Mouse (Mus musculus): ENCODE data around the gene Dera.
"Not testable (repeated sequence)": the region's sequence is repeated elsewhere in the genome, so short reads cannot be mapped to it uniquely, and the experiment has no call there.

Dera gene

DNA sequence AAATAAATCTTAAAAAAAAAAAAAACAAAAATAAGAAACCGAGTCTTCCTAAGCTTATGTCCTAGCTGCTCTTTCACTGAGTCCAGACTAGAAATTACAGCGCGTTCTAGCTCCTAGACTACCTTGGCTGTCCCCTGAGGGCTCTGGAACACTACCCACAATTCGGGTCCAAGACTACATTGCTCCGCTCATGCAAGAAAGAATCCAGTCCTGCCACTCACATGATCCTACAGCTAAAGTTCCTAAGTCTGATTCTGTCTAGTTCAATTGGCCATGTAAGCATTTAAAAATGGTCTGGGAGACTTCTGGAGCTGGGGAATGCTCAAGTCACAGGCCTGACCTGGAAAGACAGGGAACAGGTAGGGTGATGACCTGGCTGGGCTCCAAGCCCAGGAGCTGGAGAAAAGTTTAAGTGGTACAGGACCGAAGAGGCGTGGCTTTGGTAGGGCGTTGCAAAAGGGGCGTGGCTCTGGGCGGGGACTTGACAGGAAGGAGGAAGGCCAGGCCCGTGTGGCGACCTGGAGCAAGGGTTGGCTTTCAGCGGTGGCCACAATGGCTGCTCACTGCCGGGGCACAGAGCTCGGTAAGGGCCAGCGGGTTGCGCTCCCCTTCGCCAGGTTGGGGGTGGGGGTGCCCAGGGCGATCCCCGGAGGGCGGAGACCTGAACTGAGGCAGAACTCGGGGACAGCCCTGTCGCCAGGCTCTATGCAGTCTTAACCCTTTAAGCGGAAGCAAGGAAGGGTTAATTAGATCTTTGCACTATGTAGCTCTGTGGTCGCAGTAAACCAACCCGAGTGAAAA lies at the start of gene Dera:
TSS of gene Dera (plus strand) at position 491 of the 801 bp plus-strand sequence.
- DNase-seq (ENCODE audit: low spot score): peak; percentile 66

DNA sequence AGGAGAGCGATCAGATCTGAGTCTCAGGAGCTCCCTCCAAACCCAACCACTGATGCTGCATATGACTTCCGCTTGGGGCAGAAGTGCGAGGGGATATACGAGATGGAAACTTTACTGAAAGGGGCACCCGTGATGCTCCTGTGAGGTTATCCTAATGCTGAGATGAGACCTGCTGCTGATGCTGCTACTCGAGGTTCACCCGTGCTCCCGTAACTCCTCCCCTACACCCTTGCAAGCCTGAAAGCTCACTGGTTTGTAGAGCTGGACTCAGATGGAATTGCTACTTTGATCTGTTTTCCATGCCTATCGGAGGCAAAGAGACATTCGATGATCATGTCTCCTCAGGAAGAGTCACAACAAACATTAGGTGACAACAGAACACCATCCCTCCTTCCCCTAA lies 48.1 kb upstream of the Dera start:
- DNase-seq (ENCODE audit: low spot score): no peak

DNA sequence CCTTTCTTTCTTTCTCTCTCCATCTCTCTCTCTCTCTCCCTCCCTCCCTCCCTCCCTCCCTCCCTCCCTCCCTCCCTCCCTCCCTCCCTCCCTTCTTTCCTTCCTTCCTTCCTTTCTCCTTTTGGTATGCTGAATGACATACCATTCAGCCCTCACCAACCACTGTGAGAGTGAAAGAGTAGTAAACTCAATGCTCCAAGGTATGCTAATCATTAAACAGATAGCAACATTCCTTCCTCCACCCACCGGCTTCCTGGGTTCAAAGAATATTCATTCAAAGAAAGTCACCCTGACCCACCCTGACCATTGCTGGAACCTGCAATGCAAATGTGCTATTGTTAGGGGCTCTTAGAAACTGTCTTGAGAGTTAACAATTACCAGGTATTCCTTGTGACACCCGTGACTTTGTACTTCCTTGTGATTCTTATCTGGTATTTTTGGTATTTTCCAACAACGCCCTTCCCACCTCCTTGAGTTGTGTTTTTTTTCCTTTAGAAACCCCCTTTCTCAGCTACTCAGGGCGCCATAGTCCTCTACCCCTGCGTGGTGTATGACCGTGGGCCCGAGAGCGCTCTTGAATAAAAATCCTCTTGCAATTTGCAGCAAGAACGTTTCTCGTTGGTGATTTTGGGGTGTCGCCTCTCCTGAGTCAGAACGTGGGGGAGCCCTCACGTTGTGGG lies 45.5 kb upstream of the Dera start:
- not testable (repeated sequence) for DNase-seq (ENCODE audit: low spot score)

DNA sequence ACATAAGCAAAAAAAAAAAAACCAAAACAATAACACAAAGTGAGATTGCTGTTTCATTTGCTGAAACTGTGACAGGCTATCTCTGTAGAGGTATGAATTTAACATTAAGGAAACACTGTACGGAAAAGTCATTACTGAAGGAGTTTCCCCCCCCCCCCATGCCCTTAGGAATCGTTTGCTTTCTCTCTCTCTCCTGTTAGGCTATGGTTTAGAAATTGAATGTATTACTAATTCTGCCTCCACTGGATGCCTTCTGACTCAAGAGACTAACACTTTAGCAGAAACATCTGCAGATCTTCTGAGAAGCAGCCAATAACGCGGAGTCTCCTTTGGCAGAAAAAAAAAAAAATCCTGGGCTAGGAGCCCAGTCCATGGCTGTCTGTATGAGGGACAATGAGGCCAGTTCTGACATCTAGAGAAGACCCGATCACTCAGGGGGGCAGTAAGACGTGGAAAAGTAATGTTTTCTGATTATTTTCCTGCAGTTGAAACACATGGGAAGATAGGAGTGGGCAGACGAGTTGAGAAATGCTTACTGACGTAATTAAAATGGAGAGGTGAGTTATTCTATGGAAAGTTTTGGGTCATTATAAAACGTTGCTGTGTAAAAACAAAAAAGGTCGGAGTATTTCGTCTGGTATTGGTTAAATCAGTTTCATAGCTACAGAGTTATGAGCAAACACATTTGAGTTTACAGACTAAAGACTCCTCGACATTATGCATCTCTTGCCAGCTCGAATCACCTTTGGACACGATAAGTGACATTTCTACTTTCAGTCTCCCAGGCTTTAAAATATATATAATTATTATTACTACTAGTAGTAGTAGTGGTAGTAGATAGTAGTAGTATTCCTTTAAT lies 43.9 kb upstream of the Dera start:
- DNase-seq (ENCODE audit: low spot score): no peak

DNA sequence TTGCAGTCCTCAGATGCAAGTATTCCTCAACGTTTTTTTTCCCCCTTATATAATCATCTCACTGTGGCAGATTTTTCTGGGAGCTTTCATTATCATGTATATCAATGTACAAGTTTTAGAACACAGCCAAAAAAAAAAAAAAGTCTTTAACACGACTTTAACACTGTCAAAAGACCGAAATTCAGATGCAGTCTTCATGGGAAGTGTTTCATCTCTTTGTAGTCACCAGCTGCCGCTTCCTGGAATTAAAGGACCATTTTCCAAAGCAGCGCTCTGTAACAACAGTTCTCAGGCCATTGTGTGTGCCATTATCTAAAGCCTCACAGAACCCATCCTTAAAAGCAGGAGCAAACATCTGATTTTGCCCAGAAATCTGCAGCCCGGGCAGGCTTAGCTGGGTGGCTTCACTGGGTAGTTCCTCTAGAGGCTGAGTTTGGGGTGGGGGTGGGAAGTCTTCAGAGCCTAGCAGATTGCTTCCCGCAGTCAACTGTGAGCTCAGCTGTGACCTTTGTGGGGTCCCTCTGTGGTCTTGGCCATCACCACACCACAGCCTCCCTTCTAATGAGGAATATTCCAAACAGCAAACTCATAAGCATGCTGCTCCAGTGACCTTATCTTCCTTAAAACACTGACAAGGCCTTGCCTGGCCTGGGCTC lies 41.6 kb upstream of the Dera start:
- no peak for DNase-seq (ENCODE audit: low spot score)

DNA sequence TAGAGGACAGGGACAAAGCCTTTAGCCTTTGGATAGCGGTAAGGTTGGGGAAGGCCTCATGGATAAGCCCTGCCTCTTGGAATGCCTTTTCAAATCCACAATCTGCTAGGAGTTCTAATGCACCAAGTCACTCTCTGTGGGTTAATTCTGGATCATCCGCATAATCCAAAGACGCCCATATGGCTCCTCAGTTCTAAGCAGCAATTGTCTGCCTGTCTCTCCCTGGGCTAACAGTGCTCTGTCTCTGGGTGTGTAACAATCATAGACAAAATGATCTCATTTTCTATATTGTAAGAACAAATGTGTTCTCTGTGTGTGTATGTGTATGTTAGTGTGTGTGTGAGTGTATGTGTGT lies 41.1 kb upstream of the Dera start:
- no peak for DNase-seq (ENCODE audit: low spot score)

DNA sequence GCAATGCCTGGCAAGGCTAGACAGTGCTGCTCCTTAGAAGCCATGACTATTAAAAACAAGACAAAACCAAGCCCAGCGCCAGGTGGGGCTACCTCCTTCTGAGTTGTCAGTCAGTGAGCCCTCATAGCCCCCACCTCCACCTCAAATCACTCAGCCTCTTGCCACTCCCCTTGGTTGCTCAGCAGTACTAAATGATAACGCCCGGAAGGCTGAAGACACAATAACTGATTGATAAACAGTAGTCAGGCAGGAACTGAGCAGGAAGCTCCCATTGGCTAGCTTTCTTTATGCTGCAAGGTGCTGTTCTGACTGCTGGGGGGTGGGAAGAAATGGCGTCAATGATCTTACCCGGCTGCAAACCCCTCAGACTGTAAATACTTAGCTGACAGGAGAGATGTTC lies 37.5 kb upstream of the Dera start:
- DNase-seq (ENCODE audit: low spot score): no peak

DNA sequence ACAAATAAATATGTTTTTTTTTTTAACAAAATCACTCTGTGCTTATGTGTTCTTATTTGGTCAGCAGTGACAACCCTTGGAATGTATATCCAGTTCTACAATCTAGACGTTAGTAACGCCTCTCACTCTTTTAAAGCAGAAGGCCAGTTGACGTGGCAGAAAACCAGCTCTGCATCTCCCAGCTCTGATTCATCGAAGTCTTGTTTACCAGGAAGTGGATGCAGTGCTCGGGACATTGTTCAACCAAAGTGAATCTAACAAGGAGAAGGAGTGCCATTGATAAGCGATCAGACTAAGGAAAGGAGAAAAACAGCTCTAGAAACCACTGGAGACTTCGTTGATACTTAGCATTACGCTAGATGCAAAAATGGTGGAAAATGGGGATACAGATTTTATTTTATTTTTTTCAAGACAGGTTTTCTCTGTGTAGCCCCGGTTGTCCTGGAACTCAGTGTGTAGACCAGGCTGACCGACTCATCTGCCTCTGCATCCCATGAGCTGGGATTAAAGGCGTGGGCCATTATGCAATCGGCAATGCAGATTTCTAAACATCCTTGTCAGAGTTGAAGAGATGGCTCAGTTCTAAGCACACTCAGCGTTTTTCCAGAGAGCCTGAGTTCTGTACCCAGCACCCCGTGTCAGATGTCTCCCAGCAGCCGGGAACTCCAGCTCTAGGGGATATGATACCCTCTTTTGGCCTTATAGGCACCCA lies 32.0 kb upstream of the Dera start:
- no peak for DNase-seq (ENCODE audit: low spot score)

DNA sequence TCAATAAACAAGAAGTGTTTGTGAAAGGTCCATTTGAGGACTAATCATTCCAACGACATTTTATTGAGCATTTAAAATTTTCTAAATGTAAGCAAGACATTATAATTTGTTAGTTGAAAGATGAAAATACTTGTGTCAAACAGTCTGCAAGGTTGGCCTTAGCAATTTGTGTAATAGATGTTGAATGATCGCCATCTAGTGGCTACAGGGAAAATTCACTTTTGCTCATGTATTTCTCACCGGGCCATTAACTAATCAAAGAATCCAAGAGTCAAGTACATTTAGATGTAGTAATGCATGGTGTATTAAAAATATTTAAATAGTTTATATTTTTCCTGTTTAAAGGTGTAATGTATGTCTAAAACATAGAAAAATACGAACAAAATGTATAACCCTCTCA lies 30.4 kb upstream of the Dera start:
- DNase-seq (ENCODE audit: low spot score): peak; percentile 72

DNA sequence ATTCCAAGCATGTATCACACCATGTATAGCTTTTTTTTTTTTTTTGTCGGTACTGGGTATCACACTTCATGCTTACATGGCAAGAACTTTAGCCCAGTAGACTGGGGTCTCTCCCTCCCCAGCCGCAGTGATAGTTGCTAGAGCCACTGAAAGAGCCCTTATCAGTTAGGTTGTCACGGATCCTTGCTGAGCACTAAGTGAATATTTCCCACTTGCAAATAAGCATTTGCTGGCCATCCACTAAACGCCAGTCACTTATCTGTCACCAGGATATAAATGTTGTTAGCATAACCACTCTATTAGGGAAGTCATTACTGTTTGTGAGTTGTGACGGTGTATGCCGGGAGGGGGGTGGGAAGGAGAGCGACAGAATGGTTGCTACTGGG lies 19.9 kb upstream of the Dera start:
- no peak for DNase-seq (ENCODE audit: low spot score)

DNA sequence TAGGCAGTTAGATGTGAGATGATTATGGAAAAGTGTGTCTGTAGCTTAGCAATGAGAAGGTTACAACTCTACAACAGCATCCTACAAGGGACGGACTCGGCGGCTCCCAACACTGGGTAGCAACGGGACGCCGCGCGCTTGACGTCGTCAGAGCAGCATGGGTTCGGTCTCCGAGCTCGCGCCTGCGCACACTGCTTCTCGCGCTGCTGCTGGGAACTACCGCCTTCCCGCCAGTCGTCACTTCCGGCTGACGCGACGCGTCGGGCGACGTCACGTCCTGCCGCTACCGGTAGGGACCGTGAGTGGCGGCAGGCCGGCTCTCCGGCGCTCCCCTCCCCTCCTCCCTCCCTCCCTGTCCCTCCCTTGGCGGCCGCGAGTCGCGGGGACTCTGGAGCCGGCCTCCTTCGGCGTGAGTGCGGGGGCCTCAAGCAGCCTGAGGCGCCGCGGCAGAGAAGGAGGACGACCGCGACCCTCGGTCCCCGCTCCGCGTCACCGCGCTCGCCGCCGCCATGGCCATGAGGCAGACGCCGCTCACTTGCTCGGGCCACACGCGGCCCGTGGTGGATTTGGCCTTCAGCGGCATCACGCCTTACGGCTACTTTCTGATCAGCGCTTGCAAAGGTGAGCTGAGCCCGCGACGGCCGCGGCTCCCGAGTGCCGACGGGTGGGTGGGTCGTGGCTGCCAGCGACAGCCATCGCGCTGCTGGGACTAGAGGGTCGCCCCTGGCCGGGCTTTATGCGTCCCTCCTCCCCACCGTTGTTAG lies 19.3 kb upstream of the Dera start, which contains the start of gene Strap:
TSS of gene Strap (plus strand) at position 233 of the 764 bp plus-strand sequence.
- DNase-seq (ENCODE audit: low spot score): peak; percentile 98

DNA sequence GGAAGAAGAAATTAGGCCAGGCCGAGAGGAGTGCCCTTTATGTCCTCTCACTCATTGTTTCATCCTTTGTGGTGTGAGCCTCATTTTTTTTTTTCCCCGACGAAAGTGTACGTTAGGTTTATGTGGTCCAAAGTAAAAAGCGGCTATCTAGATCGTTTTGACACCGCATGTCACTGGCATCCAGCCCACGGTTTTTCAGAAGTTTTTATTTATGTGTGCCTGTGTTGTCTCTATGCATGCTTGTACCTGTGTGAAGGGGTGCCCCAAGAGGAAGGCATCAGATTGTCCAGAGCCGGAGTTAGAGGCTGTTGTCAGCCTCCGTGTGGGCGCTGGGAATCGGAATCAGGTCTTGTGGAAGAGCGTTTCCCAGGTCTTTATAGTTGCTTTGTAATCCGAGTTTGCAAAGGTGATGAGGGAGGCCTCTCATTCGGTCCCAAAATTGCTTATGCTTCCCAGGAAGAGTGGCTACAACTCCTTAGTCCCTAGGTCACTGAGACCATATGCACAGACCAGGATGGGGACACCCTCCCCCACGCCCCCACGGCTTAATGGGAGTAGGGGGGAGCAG lies 18.6 kb upstream of the Dera start:
- DNase-seq (ENCODE audit: low spot score): peak; percentile 31

DNA sequence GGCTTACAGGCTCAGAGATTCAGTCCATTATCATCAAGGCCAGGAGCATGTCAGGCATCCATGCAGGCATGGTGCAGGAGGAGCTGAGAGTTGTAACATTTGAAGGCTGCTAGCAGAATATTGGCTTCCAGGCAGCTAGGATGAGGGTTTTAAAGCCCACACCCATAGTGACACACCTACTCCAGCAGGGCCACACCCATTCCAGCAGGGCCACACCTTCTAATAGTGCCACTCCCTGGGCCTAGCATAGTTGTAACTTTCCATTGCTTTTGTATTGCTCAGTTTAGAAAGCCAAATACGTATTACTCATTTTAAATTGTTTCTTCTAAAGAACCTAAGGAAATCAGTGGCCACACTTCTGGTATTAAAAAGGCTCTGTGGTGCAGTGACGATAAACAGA lies 13.4 kb upstream of the Dera start:
- DNase-seq (ENCODE audit: low spot score): no peak

DNA sequence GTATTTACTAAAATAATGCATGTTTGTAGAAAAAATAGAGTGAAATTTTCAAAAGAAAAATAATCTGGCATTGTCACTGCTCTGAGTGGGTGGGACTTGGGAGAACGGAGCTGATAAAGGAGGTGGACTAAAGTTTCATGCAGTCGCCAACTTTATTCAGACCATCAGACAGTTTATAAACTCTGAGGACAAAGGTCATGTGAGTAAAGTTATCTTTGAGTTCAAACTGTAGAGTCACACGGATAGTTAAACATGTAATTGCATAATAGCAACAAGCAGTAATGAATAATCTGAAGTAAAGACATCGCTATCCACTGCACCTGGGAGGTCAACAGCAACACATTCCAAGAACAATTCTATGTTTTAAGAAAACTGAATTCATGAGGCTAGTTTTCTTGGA lies 9.6 kb upstream of the Dera start:
- DNase-seq (ENCODE audit: low spot score): no peak

DNA sequence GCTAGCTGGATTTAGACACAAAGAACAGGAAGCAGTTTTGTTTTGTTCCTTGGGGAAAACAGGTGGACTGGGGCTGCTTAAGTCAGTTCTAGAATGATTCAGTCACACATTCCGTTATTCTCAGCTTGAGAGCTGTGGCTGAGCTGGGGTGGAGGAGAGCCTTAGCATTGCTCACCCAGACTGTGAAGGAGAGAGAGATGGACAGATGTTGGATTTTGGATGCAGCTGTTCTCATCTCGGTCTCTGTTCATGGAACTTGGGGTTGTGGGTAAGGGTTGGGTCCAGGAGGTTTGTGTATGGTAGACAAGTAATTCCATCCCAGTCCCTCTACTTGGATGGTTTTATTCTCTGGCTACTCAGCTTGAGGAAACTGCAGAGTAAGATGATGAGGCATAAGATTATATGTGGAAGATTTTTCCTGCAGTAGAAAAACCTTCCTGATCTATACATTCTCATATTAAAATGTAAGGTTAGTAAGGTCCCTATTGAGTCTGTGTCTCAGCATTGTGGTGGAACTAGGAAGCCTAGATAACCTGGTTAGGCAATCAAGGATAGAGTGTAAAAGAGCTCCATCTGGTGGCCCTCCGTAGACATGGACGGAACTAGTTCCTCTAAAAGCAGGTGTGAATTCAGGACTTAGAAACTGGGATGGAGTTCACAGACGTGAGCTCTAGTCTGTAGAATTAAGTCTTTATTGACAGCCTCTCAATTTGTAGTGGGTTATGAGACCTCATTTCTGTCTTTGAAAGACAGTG lies 7.0 kb upstream of the Dera start:
- peak; percentile 50 for DNase-seq (ENCODE audit: low spot score)

DNA sequence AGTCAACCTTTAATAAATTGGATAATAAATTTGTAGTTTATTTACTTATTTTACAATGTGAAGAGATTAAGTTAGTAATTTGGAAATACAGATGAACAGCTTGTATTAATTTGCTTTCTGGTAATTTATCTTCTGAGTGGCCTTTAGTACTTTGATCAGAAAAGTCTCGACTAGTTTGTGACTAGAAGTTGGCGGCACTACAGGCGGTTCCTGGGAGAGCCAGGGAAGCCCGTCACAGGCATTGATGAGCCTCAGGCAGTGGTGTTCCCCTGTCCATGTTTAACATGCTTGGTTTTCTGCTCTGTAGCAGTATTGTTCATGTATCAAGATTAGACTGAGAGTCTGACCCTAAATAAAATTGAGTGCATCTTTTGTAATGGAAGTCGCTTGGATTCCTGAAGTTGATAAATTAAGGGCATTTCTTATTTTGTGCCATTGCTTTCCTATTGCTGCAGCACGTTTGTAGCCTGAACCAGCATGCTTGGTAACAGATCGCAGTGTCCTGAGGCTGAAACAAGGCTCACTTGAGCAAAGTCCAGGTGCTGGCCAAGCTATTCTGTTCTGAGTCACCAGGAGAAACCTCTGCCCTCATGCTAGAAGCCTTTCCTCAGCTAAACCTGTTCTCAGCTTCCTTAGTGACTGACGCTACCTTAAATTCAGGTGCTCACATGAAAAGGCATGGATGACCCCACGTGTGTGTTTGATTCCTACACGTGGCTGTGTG lies 2.6 kb upstream of the Dera start:
- no peak for DNase-seq (ENCODE audit: low spot score)

DNA sequence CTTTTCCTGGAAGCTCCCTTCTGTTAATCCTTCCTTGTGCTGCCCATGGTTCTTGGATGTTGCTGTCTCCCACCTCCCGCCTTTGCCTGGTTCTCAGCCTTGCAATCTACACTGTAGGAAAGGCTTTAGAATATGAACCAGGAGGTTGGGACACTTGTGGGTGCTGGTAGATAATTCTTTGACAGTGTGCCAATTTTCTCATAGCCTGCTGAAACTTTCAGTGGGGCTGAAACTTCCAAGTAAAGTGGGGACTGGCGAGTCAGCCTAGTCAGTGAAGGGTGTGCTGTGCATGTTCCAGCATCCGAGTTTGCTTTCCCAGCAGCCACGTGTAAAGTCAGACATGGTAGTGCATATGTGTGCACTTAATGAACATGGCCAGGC lies 2.1 kb upstream of the Dera start:
- no peak for DNase-seq (ENCODE audit: low spot score)

DNA sequence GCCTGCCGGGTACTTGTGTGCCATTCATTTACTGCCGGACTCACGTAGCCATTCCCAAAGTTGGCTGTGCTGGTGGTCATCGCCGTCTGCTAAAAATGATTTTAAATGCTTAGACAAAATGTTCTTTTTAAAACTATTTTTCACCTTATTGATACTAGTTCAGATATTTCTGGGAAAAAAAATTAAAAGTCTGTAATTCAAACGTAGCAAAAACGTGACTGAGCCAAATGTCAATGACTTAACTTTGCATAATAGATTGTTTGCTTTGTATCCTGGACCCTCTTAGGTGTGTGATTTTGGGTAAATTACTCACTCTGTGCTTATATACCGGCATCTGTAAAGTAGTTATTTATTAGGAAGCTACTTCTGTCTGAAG lies 499 bp downstream of the Dera start:
- no peak for DNase-seq (ENCODE audit: low spot score)

DNA sequence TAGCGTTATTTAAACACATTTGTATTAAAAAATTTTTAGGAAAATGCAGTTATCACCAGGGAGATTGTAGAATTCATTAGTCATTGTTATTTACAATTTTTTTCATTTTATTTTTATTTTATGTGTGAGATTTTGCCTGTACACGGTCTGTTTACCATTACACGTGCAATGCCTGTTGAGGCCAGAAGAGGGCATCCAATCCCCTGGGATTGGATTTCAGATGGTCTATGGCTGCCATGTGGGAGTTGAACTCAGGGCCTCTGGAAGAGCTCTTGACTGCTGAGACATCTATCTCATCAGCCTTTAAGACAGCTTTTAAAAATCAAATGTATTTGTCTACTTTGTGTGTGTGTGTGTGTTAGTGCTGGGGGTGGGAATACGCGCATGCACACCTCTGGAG lies 2.0 kb downstream of the Dera start:
- peak; percentile 32 for DNase-seq (ENCODE audit: low spot score)
